Mouse (Mus musculus): ENCODE results near the gene Usp29.

DNA sequence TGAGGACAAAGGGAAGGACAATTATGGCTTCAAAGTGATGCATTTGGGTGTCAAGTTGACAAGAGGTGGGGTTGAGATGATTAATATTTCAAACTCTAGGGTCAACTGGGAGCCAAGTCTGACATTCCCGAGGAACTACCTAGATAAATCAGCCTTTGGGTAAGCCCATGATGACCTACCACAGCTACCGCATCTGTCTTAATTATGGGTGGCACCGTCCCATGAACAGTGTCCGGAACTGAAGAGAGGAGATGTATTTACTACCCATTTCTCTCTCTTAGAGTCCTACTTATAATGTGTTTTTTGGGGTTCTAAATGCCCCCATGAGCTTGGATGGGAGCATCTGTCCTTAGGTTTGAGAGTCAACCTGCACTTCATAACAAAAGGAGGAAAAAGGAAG lies 226.2 kb downstream of the Usp29 start:
- no peak for TF ChIP-seq CTCF (IDR thresholded peaks at IDR 0.05; ENCODE audit: borderline replicate concordance, insufficient read depth, low read depth, low read length)
- TF ChIP-seq POLR2A (IDR thresholded peaks at IDR 0.05; ENCODE audit: borderline replicate concordance, insufficient read depth, low read length): no peak

Data from cerebellum, adult 2 months (tissue).